In the genomic region with DNA sequence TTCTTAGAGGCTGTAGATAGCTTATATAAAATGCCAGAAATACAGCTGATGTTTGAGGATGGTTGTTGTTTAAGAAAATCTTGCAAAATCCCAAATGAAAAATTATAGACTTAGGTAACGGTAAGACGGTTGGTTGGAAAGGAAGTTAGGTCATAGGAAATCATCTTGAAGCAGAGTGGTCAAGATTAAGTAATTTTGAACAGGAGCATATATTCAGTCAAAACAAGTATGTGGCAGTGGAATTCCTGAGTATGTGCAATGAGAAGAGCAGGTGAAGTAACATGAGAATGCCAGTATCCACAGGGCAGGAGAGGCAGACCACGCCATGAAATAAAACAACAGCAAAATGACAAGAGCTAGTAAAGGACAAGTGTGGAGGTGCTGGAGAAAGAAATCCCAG, we compare ENCODE assay signal across 26 mouse cellular contexts. TPM values are rescaled to one million over a fixed set of nuclear protein-coding genes. Genes with fewer than 3 reads are reported as not detected.
A peak's percentile ranks its signal among the peaks of the same experiment; 100 is the strongest.
DNase-seq lines count a peak whose midpoint lies in the region; ATAC-seq and TF ChIP-seq lines count a peak whose summit lies in the region.
"Had no signal": no experiment of that assay in that cellular context is flagged by ENCODE, and none has a peak within 500 bp of the region (broad histone marks: within the 10 kb centered on the region; RNA-seq: fewer than 3 reads in every experiment).

No protein-coding gene starts in this region.

- 71% methylated on average over 3 of the region's 3 CpGs for WGBS in liver, embryonic 16.5 days (ENCODE audit: insufficient replicate concordance)
- 79% methylated on average over 3 of the region's 3 CpGs for WGBS in liver, embryonic 12.5 days (ENCODE audit: insufficient replicate concordance)
- WGBS in spleen, adult 2 months = 86% methylated on average over 3 of the region's 3 CpGs

- H3K27me3 ChIP-seq in liver, embryonic 16.5 days (ENCODE audit: control insufficient read depth, insufficient read depth, low read depth, low read length) = no peaks in the 10 kb centered on the region
- no peaks in the 10 kb centered on the region for H3K27me3 ChIP-seq in liver, embryonic 12.5 days (replicated peaks)
- H3K27me3 ChIP-seq in spleen, adult 2 months (ENCODE audit: control insufficient read depth, insufficient read depth, low read length) = no peaks in the 10 kb centered on the region
- H3K27me3 ChIP-seq: embryonic facial prominence, embryonic 13.5 days; embryonic facial prominence, embryonic 15.5 days had no signal

- H3K9me3 ChIP-seq in liver, embryonic 16.5 days (replicated peaks; ENCODE audit: control insufficient read depth, low read length) = no peaks in the 10 kb centered on the region
- no peaks in the 10 kb centered on the region for H3K9me3 ChIP-seq in liver, embryonic 12.5 days (replicated peaks)
- H3K9me3 ChIP-seq: embryonic facial prominence, embryonic 13.5 days; embryonic facial prominence, embryonic 15.5 days; forebrain, embryonic 10.5 days; forebrain, embryonic 12.5 days had no signal

- peaks cover 5% of the 10 kb centered on the region; the same call in 1 of the 2 replicates for H3K36me3 ChIP-seq in liver, embryonic 16.5 days (ENCODE audit: control insufficient read depth, insufficient read depth)
- peaks cover 23% of the 10 kb centered on the region for H3K36me3 ChIP-seq in liver, embryonic 12.5 days
- H3K36me3 ChIP-seq in spleen, adult 2 months (ENCODE audit: control insufficient read depth, insufficient read depth, low read length) = no peaks in the 10 kb centered on the region
- H3K36me3 ChIP-seq: embryonic facial prominence, embryonic 15.5 days had no signal

- H3K4me2 ChIP-seq in liver, embryonic 16.5 days (ENCODE audit: low read depth, low read length) = 0 out of 2 replicates have a peak overlapping the region, but pooled peaks have one; percentile 1
- H3K4me2 ChIP-seq in liver, embryonic 12.5 days = no peak overlapping the region
- H3K4me2 ChIP-seq: embryonic facial prominence, embryonic 13.5 days; embryonic facial prominence, embryonic 15.5 days; forebrain, embryonic 12.5 days had no signal

- no peak for TF ChIP-seq POLR2A in spleen, adult 2 months (IDR thresholded peaks at IDR 0.05; ENCODE audit: low read depth, low read length)

- no peak overlapping the region for H3K4me3 ChIP-seq in liver, embryonic 16.5 days (ENCODE audit: low read depth, low read length)
- no peak overlapping the region for H3K4me3 ChIP-seq in liver, embryonic 12.5 days
- no peak overlapping the region for H3K4me3 ChIP-seq in spleen, adult 2 months (ENCODE audit: extremely low read depth, insufficient read depth, insufficient read length)
- H3K4me3 ChIP-seq: embryonic facial prominence, embryonic 13.5 days; embryonic facial prominence, embryonic 15.5 days; erythroblast, embryonic 14.5 days; forebrain, embryonic 10.5 days; forebrain, embryonic 12.5 days had no signal

- H3K9ac ChIP-seq in liver, embryonic 16.5 days (ENCODE audit: low read depth, low read length) = no peak overlapping the region
- H3K9ac ChIP-seq in liver, embryonic 12.5 days = no peak overlapping the region
- H3K9ac ChIP-seq: embryonic facial prominence, embryonic 13.5 days; embryonic facial prominence, embryonic 15.5 days; forebrain, embryonic 12.5 days had no signal

- no peak for TF ChIP-seq CTCF in spleen, adult 2 months (IDR thresholded peaks at IDR 0.05; ENCODE audit: extremely low read depth, insufficient read depth, insufficient read length, insufficient replicate concordance)

- no peak overlapping the region; the same call in 1 of the 2 replicates for H3K27ac ChIP-seq in liver, embryonic 16.5 days (ENCODE audit: low read length)
- no peak overlapping the region for H3K27ac ChIP-seq in liver, embryonic 12.5 days
- 0 out of 2 replicates have a peak overlapping the region, but pooled peaks have one; percentile 1 for H3K27ac ChIP-seq in spleen, adult 2 months (ENCODE audit: insufficient read depth, low read length)
- H3K27ac ChIP-seq: embryonic facial prominence, embryonic 13.5 days; embryonic facial prominence, embryonic 15.5 days; forebrain, embryonic 10.5 days; forebrain, embryonic 12.5 days had no signal

- no peak for DNase-seq in spleen, adult 2 months (ENCODE audit: low read depth in 1 of 2, low spot score in 2 of 2)
- no peak for DNase-seq in spleen, postnatal 10 days (ENCODE audit: low spot score in 2 of 2)
- DNase-seq in adrenal gland, postnatal 14 days = no peak
- no peak for DNase-seq in kidney, adult 18-20 months
- DNase-seq: adrenal gland, adult 2 months; adrenal gland, postnatal 10 days; adrenal gland, postnatal 36 days; cerebellum, adult 11 months; cerebellum, adult 18-20 months; cerebellum, adult 8-10 months; cerebellum, adult 9-11 months; cerebellum, postnatal 14 days; cerebellum, postnatal 36 days; embryo, embryonic 11 days had no signal

- ATAC-seq in liver, embryonic 16.5 days (ENCODE audit: low read depth) = no peak
- no peak for ATAC-seq in liver, embryonic 12.5 days
- peak; percentile 71 for ATAC-seq in granulocyte monocyte progenitor cell, adult 5-6 weeks (replicated peaks; ENCODE audit: poor library complexity, severe bottlenecking)
- peak; percentile 73 for ATAC-seq in megakaryocyte progenitor cell, adult 5-6 weeks (replicated peaks; ENCODE audit: poor library complexity)
- ATAC-seq: forebrain, embryonic 14.5 days; forebrain, embryonic 16.5 days had no signal

- no peaks in the 10 kb centered on the region for H3K4me1 ChIP-seq in liver, embryonic 16.5 days (ENCODE audit: control insufficient read depth, low read depth, low read length)
- no peaks in the 10 kb centered on the region for H3K4me1 ChIP-seq in liver, embryonic 12.5 days
- H3K4me1 ChIP-seq in spleen, adult 2 months (ENCODE audit: control insufficient read depth, insufficient read depth, insufficient read length) = no peaks in the 10 kb centered on the region

RNA-seq across cellular contexts. Expression of a gene that starts 5.7 kb away (rescaled TPM):
- 109 and 110 TPM in 2 replicates for polyA plus RNA-seq in liver, embryonic 16.5 days (2015; fragmentation: Nextera tagmentation; extraction: Ambion mirVana)
- polyA plus RNA-seq in liver, embryonic 12.5 days (2016; fragmentation: Nextera tagmentation; extraction: Ambion mirVana) = 47.5 and 51.6 TPM in 2 replicates
- 32.8 and 51.8 TPM in 2 replicates for polyA plus RNA-seq in spleen, adult 2 months (2012; rRNA removed)
- total RNA-seq in granulocyte monocyte progenitor cell, adult 5-6 weeks (2014; fragmentation: Nextera tagmentation) = 6.3 and 6.9 TPM in 2 replicates
- 12.9 TPM in 2 replicates for total RNA-seq in granulocyte monocyte progenitor cell, adult 5-6 weeks (2017)
- 28.2 and 42.0 TPM in 2 replicates for total RNA-seq in megakaryocyte progenitor cell, adult 5-6 weeks (2015)
- 22.9 and 32.7 TPM in 2 replicates for total RNA-seq in megakaryocyte progenitor cell, adult 5-6 weeks (2017)
- 25.7 and 27.2 TPM in 2 replicates for total RNA-seq in adrenal gland, postnatal 14 days (2021)
- total RNA-seq: MEL had no signal

Comparison
In these comparisons a context has a peak if more than half of its experiments do, and no peak if none do; other contexts are left out.
1. ATAC-seq: peak in granulocyte monocyte progenitor cell, adult 5-6 weeks (single experiment) and megakaryocyte progenitor cell, adult 5-6 weeks (single experiment); none in liver, embryonic 16.5 days (single experiment) and liver, embryonic 12.5 days (single experiment).